Mouse (Mus musculus) midbrain, postnatal 0 days (tissue): Measurements from ENCODE around the gene Slc47a1. TPM values are rescaled to one million over a fixed set of nuclear protein-coding genes. Genes with fewer than 3 reads are reported as not detected.
A peak's percentile ranks its signal among the peaks of the same experiment; 100 is the strongest.
"Not testable (repeated sequence)": the region's sequence is repeated elsewhere in the genome, so short reads cannot be mapped to it uniquely, and the experiment has no call there.

Experiments used
- ATAC-seq: fragments of 200-750 bp; cut with Nextera tagmentation; 2 replicates; pipeline ENCODE4 v1.8.0; 2017; ENCODE audit warnings: moderate number of reproducible peaks, mild to moderate bottlenecking, moderate TSS enrichment, moderate library complexity; ENCODE audit not compliant: low FRiP score
- DNase-seq: peaks from one replicate; pipeline ENCODE4 v3.0.0-alpha.2; 2015; ENCODE audit warnings: low spot score
- H3K27ac ChIP-seq: fragments of 300-500 bp; sonication (generic); 2 replicates; pipeline ENCODE4 v1.5.1; 2014; ENCODE audit warnings: low read depth, mild to moderate bottlenecking, low read length, mixed read lengths
- H3K27me3 ChIP-seq: fragments of 300-500 bp; sonication (generic); 2 replicates; pipeline ENCODE4 v1.6.1; 2014; ENCODE audit warnings: low read length, control low read depth, mixed read lengths; ENCODE audit not compliant: insufficient read depth
- H3K36me3 ChIP-seq: fragments of 300-500 bp; sonication (generic); 2 replicates; pipeline ENCODE4 v1.6.1; 2014; ENCODE audit warnings: low read length, control low read depth, mixed read lengths; ENCODE audit not compliant: insufficient read depth
- H3K4me1 ChIP-seq: fragments of 300-500 bp; sonication (generic); 2 replicates; pipeline ENCODE4 v1.6.1; 2014; ENCODE audit warnings: mild to moderate bottlenecking, control low read depth, antibody characterized with exemption, low read length, mixed read lengths; ENCODE audit not compliant: insufficient read depth
- H3K4me2 ChIP-seq: fragments of 300-500 bp; sonication (generic); 2 replicates; pipeline ENCODE4 v1.6.1; 2014; ENCODE audit warnings: low read depth, mild to moderate bottlenecking, low read length, mixed read lengths; ENCODE audit not compliant: poor library complexity, severe bottlenecking
- H3K4me3 ChIP-seq: fragments of 300-500 bp; sonication (generic); 2 replicates; pipeline ENCODE4 v1.5.1; 2014; ENCODE audit warnings: low read depth, mild to moderate bottlenecking, low read length, moderate library complexity
- H3K9ac ChIP-seq: fragments of 300-500 bp; sonication (generic); replicated peaks from 2 replicates; pipeline ENCODE4 v1.6.1; 2014; ENCODE audit warnings: mild to moderate bottlenecking, low read length, moderate library complexity, mixed read lengths; ENCODE audit not compliant: poor library complexity, severe bottlenecking
- H3K9me3 ChIP-seq: fragments of 300-500 bp; sonication (generic); 2 replicates; pipeline ENCODE4 v1.6.1; 2016; ENCODE audit warnings: low read length, control low read depth
- CTCF ChIP-seq: IDR thresholded peaks from 2 replicates; pipeline ENCODE4 v1.5.1; 2016; ENCODE audit warnings: antibody characterized with exemption, mild to moderate bottlenecking
- WGBS: fragments of 180-500 bp; shearing (Covaris S2); extraction: QIAGEN DNeasy Blood & Tissue Kit; methylation state at CpG from one replicate; pipeline ENCODE4 v1.1.7; 2014; 5-methylcytosine and 5-hydroxymethylcytosine counted together
- polyA plus RNA-seq: library from polyadenylated mRNA; unstranded; fragments of >200 nt; fragmentation: Nextera tagmentation; extraction: Ambion mirVana; gene quantifications from 2 replicates; pipeline ENCODE4 v1.2.1, GENCODE M21; 2015
- total RNA-seq: library from RNA; depleted of rRNA; stranded (reverse); fragments of >200 nt; gene quantifications from 2 replicates; pipeline ENCODE4 v1.2.3, GENCODE M21; 2014; rRNA removed

Slc47a1 gene
- total RNA-seq (3.0 and 4.9 TPM in 2 replicates), polyA plus RNA-seq (2.7 TPM in 2 replicates)

DNA sequence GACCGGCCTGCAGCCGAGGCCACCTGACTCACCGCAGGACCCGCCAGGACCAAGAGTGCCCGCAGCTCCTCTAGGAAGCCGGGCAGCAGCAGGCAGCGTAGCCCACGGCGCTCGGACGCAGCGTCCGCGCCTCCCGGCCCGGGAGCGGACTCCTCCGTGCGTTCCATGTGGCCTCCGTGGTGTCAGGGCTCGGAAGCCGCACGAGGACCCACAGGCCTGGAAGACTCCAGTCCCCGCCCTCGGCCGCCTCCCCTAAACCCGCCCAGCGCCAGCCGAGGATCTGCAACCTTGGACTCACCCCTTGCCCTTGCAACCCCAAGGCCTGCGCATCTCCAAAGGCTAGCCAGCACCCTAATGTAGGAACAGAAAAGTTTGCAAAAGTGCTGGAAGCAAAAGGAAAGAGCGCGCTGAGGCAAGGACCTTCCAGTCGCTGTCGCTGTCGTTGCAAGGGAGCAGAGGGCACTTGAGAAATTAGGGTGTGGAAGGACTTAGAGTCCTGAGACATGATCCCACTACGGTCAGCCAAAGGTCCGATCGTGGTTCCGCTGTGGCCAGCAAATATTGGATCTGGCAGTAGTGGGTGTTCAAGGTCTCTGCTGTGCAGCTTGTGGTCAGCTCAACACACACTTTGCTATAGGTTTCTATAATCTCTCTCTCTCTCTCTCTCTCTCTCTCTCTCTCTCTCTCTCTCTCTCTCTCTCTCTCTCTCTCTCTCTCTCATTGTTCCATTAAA lies at the start of gene Slc47a1:
Gene Slc47a1 (minus strand): TSS at position 465 of the 733 bp plus-strand sequence.
- Histone ChIP-seq H3K9me3 (no peaks in the 10 kb centered on the region), H3K27ac (no peak within 1 kb of the TSS), H3K4me1 (no peaks in the 10 kb centered on the region), H3K4me3 (peak within 1 kb of the TSS; percentile 16; the same call in 1 of the 2 replicates), H3K9ac (no peak within 1 kb of the TSS), H3K4me2 (peak within 1 kb of the TSS; percentile 42), H3K27me3 (peaks cover 38% of the 10 kb centered on the region), H3K36me3 (no peaks in the 10 kb centered on the region)
- DNase-seq (no peak), ATAC-seq (no peak)
- no peak for TF ChIP-seq CTCF
- 15% methylated on average over 38 of the region's 39 CpGs for WGBS

DNA sequence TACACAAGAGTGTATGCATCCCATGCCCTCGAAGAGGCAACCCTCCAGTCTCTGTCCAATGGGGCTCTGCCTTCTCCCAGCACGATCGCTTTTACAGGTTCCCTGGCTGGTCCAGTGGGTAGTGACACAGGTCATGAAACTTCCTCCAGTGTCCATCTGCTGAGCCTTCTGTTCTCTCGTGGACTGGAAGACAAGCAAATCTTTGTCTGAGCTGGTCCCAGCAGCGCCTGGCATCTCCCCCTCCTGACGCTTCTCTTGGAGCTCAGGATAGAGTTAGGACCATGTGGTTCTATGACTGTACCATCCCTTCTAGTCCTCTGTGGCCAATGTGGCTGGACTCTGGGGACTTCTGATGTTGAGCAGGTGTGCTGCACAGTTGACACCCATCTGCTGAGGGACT lies 41.1 kb upstream of the Slc47a1 start:
- DNase-seq (no peak), ATAC-seq (no peak)
- WGBS, result 84% methylated on average over 6 of the region's 6 CpGs
- Histone ChIP-seq H3K9ac (no peak overlapping the region), H3K9me3 (no peaks in the 10 kb centered on the region), H3K4me1 (no peaks in the 10 kb centered on the region), H3K36me3 (no peaks in the 10 kb centered on the region), H3K4me2 (no peak overlapping the region), H3K27ac (no peak overlapping the region), H3K27me3 (no peaks in the 10 kb centered on the region), H3K4me3 (no peak overlapping the region)
- no peak for TF ChIP-seq CTCF

DNA sequence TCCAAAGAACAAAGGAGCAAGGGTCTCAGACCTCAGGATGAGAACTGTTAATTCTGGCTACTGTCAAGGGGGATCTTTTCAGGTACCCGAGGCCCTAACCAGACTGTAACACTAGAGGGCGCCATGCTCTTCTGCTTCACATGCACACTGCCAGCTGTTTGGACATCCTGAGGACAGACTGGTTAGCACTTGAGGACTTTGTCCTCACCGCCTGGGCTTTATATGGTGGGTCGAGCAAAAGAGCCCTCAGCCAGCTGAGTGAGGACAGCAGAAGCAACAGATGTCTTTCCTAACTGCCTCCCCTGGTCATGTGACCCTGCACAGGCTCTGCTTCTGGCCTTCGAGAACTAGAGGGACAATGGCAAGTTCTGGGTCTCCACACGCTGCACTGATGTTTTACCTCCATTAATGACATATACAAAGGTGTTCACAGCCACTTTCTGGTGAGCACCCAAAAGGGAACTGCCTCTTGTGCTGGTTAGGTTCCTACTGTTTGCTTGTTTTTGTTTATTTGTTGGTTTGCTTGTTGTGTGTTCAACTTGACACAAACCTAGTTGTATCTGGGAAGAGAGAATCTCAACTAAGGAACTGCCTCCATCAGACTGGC lies 39.9 kb upstream of the Slc47a1 start:
- Histone ChIP-seq H3K36me3 (no peaks in the 10 kb centered on the region), H3K4me2 (no peak overlapping the region), H3K4me1 (no peaks in the 10 kb centered on the region), H3K27me3 (no peaks in the 10 kb centered on the region), H3K27ac (no peak overlapping the region), H3K9ac (no peak overlapping the region), H3K9me3 (no peaks in the 10 kb centered on the region), H3K4me3 (no peak overlapping the region)
- ATAC-seq (no peak), DNase-seq (peak; percentile 89)
- 28% methylated on average over 6 of the region's 6 CpGs for WGBS
- TF ChIP-seq CTCF, result peak; percentile 96

GRCm38 (mm10) chr11:61416540-61416939 lies 38.4 kb upstream of the Slc47a1 start:
- TF ChIP-seq CTCF, result peak; percentile 52
- H3K27ac ChIP-seq, DNase-seq, H3K4me3 ChIP-seq, H3K4me2 ChIP-seq, ATAC-seq, H3K4me1 ChIP-seq, H3K27me3 ChIP-seq, H3K9me3 ChIP-seq, H3K9ac ChIP-seq, H3K36me3 ChIP-seq: not testable (repeated sequence)
- WGBS, result 85% methylated on average over 17 of the region's 17 CpGs

GRCm38 (mm10) chr11:61415444-61415843 lies 37.3 kb upstream of the Slc47a1 start:
- ATAC-seq, result no peak
- Histone ChIP-seq H3K9ac (no peak overlapping the region), H3K9me3 (no peaks in the 10 kb centered on the region), H3K27me3 (no peaks in the 10 kb centered on the region), H3K4me3 (no peak overlapping the region), H3K36me3 (no peaks in the 10 kb centered on the region), H3K27ac (no peak overlapping the region), H3K4me2 (no peak overlapping the region), H3K4me1 (no peaks in the 10 kb centered on the region)
- WGBS, result 93% methylated on average over 1 of the region's 1 CpGs
- TF ChIP-seq CTCF, result no peak
- DNase-seq, result no peak

DNA sequence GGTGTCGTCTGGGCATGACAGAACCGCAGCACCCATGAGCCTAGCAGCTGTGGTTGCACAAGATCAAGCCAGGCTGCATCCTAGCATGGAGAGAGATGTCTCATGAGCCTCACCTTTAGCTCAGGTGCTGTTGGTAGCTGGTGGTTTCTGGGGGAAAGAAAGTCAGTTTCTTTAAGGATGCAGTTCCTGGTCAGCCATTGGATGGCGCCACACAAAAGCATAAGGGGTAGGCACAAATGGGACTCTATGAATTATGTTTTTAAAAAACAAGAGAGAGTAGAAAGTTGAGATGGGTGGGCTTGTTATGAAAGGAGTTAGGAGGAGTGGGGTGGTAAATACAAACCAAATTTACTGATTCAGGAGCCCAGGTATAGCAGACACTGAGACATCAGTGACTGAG lies 36.4 kb upstream of the Slc47a1 start:
- no peak overlapping the region for H3K27ac ChIP-seq
- DNase-seq, result no peak
- no peak for ATAC-seq
- H3K36me3 ChIP-seq, result no peaks in the 10 kb centered on the region
- no peaks in the 10 kb centered on the region for H3K27me3 ChIP-seq
- no peak overlapping the region for H3K9ac ChIP-seq
- no peak overlapping the region for H3K4me3 ChIP-seq
- no peak overlapping the region for H3K4me2 ChIP-seq
- peak; percentile 55 for TF ChIP-seq CTCF
- WGBS, result 83% methylated on average over 3 of the region's 3 CpGs
- H3K9me3 ChIP-seq, result no peaks in the 10 kb centered on the region
- 0 out of 2 replicates have a peak, but pooled peaks cover 2% of the 10 kb centered on the region for H3K4me1 ChIP-seq
